Mouse (Mus musculus) midbrain, embryonic 12.5 days (tissue): ENCODE measurements around the gene Itga8. TPM values are rescaled to one million over a fixed set of nuclear protein-coding genes. Genes with fewer than 3 reads are reported as not detected.

ENCODE experiments used
- polyA plus RNA-seq: library from polyadenylated mRNA; unstranded; fragments of >200 nt; fragmentation: Nextera tagmentation; extraction: Ambion mirVana; gene quantifications from 2 replicates; pipeline ENCODE4 v1.2.1, GENCODE M21; 2016

Gene Itga8
- polyA plus RNA-seq, 1 experiment from 2014 or later: 2.8 TPM

Other genes starting within 250 kb of the Itga8 start
- 37.7 and 41.2 TPM in 2 replicates for gene Mindy3, start 117.5 kb upstream of the Itga8 start, polyA plus RNA-seq